Mouse (Mus musculus) ZHBTc4 (cell line): ENCODE measurements at regions not wholly inside any gene's neighbourhood (a gene's known extent, or its start where the extent isn't known, plus 50 kb on each side); places are given as distances from the start of the nearest gene placed in this dataset.

Source experiments
- DNase-seq: peaks from one replicate; pipeline ENCODE4 v3.0.0-alpha.2; 2011; ENCODE audit warnings: low read depth, low spot score

DNA sequence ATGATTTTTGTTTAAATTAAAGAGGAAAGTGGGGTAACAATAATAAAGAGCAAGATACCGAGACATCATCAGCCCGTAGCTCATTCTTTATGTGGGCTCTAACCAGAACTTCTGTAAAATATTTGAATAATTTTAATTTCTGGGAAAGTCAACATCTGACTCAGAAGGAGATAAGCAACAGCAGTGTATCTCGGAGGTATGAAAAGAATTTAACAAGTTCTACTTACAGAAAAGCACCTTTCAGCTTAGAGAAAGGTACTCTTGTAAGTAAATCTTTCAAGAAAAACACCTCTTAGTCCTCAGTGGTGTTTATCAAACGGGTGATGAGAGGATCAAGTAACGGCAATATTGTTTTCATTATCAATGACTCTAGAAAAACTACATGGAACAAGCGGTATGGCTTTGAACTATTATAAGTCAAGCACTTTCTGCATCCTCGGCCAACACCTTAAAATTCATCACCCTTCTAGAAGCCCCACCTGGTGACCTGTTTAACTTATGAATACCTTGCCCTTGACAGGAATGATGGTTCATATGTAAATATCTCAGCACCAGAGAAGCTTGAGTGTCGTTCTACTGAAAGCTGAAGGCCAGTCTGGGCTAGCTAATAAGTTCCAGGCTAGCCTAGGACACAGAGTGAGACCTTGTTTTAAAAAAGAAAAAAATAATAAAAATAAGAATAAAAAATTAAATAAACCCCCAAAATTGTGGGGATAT, 57.7 kb upstream of the Slc39a8 start:
- peak; percentile 16 for DNase-seq

DNA sequence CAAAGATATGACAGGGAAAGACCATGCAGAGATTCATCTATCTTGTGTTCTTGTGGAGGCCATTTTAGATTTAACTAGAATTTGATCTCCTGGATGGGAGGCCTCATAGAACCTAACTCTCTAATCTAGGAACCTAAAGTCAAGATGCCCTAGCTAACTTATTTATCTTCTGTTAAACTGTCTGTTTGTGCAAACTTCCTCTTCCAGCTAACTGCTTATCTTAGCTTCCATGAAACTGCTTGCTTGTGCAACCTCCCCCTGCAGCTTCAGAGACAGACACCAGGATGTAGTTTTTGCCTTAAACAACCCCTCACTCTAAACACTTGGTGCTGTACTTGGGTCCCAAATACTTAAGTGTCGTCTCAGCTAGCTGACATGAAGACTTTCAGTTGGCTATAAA, 66.5 kb upstream of the Nfkb1 start:
- no peak for DNase-seq

DNA sequence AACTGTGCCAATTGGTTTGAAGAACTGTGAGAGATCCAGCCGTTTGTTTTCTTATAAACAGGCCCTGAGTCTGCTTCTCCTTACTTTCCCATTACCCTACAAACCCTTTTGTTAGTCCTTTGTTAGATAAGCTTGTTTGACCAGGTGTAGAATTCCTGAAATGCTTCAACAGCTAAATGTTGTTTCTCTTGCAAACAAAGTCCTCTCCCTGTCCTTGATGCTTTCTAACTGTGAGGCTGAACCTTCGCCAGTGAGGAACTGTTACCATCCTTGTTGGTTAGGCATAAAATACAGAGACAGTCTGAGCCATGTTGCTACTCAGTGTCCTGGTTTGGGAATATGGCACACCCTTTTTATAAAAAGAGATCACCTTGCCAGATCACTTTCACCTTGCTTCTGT, 65.5 kb upstream of the Nfkb1 start:
- DNase-seq: peak; percentile 53

DNA sequence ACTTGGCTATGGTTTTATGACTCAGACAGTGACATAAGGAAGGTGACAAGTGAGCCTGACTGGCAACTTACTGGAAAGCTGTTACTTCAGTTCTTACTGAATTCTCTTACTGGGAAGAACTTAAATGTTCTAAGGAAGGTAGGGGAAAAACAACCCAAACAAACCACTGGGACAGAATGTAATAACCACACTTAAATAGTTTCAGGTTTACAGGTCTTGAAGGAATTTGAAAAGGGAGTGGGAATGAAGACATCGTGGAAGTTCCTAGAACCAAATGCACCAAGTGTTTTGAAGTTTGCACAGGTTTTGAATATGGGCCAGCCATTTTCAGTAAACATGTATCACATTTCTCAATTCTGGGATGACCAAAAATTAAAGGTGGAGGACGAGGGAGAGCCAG, 59.4 kb upstream of the Nfkb1 start:
- DNase-seq: no peak

DNA sequence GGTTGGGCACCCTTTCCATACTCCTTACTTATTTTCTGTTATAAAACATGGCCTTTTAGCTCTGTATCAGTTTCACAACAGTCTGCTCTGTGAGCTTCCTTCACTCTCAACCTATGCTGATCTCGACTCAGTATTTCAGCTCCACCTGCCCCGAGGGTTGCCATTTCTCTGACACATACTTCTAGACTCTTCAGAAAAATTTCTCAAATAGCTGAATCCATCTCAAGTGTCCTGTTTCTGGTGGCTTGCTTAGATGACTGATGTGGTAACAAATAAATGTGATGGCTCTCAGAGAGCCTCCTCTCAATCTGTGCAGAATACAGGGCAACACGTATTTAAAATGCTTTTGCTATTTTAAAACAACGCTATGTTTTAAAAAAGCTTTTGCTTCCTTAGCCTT, 54.1 kb upstream of the Nfkb1 start:
- DNase-seq: no peak
